In genomic region chr6:47812271-47812915, GRCm38 (mm10) we compare ENCODE assay signal across 8 mouse cellular contexts. TPM values are rescaled to one million over a fixed set of nuclear protein-coding genes. Genes with fewer than 3 reads are reported as not detected.
DNase-seq lines count a peak whose midpoint lies in the region; ATAC-seq and TF ChIP-seq lines count a peak whose summit lies in the region.

No protein-coding gene starts in this region.

- no peak for TF ChIP-seq CTCF in lung, embryonic 14.5 days (IDR thresholded peaks at IDR 0.05; ENCODE audit: low read depth)

- no peaks in the 10 kb centered on the region for H3K27me3 ChIP-seq in lung, embryonic 14.5 days (ENCODE audit: insufficient read depth, low read length)
- no peaks in the 10 kb centered on the region for H3K27me3 ChIP-seq in embryonic facial prominence, embryonic 11.5 days (ENCODE audit: control insufficient read depth, insufficient read depth, low read length)
- no peaks in the 10 kb centered on the region for H3K27me3 ChIP-seq in intestine, embryonic 14.5 days (replicated peaks; ENCODE audit: control insufficient read depth, insufficient read depth, low read length)
- no peaks in the 10 kb centered on the region for H3K27me3 ChIP-seq in neural tube, embryonic 14.5 days (ENCODE audit: control insufficient read depth, insufficient read depth, low read length)

- H3K4me3 ChIP-seq in lung, embryonic 14.5 days (ENCODE audit: low read depth, low read length), result peak overlapping the region; percentile 81
- H3K4me3 ChIP-seq in embryonic facial prominence, embryonic 11.5 days (ENCODE audit: low read depth, low read length), result peak overlapping the region; percentile 70
- H3K4me3 ChIP-seq in intestine, embryonic 14.5 days (ENCODE audit: low read depth, low read length), result peak overlapping the region; percentile 90
- peak overlapping the region; percentile 82 for H3K4me3 ChIP-seq in neural tube, embryonic 14.5 days (ENCODE audit: low read depth, low read length)

- peak overlapping the region; percentile 96 for H3K4me2 ChIP-seq in lung, embryonic 14.5 days
- H3K4me2 ChIP-seq in embryonic facial prominence, embryonic 11.5 days (ENCODE audit: low read depth, low read length), result peak overlapping the region; percentile 81
- H3K4me2 ChIP-seq in intestine, embryonic 14.5 days (ENCODE audit: low read length), result peak overlapping the region; percentile 94
- peak overlapping the region; percentile 86 for H3K4me2 ChIP-seq in neural tube, embryonic 14.5 days (ENCODE audit: low read depth, low read length)

- H3K9ac ChIP-seq in lung, embryonic 14.5 days, result peak overlapping the region; percentile 96
- peak overlapping the region; percentile 90 for H3K9ac ChIP-seq in embryonic facial prominence, embryonic 11.5 days (replicated peaks; ENCODE audit: low read length)
- H3K9ac ChIP-seq in intestine, embryonic 14.5 days (ENCODE audit: low read length), result peak overlapping the region; percentile 98
- peak overlapping the region; percentile 76 for H3K9ac ChIP-seq in neural tube, embryonic 14.5 days (replicated peaks; ENCODE audit: low read depth, low read length)

- peak overlapping the region; percentile 98 for H3K27ac ChIP-seq in lung, embryonic 14.5 days (ENCODE audit: low read depth)
- peak overlapping the region; percentile 86 for H3K27ac ChIP-seq in embryonic facial prominence, embryonic 11.5 days (replicated peaks; ENCODE audit: low read depth, low read length)
- H3K27ac ChIP-seq in intestine, embryonic 14.5 days (ENCODE audit: low read depth), result peak overlapping the region; percentile 96
- H3K27ac ChIP-seq in neural tube, embryonic 14.5 days (ENCODE audit: low read depth, low read length), result peak overlapping the region; percentile 90

- no peak for ATAC-seq in lung, embryonic 14.5 days (ENCODE audit: insufficient read depth)
- no peak for ATAC-seq in embryonic facial prominence, embryonic 11.5 days (replicated peaks; ENCODE audit: insufficient number of reproducible peaks, low FRiP score, low TSS enrichment, low read depth)
- no peak for ATAC-seq in intestine, embryonic 14.5 days (replicated peaks; ENCODE audit: low FRiP score, low TSS enrichment, low read depth)
- no peak for ATAC-seq in neural tube, embryonic 14.5 days (ENCODE audit: low read depth)

- WGBS in lung, embryonic 14.5 days, result under 1% methylated on average over 17 of the region's 17 CpGs
- WGBS in embryonic facial prominence, embryonic 11.5 days, result 1% methylated on average over 17 of the region's 17 CpGs
- under 1% methylated on average over 17 of the region's 17 CpGs for WGBS in intestine, embryonic 14.5 days
- WGBS in neural tube, embryonic 14.5 days, result 2% methylated on average over 17 of the region's 17 CpGs

- H3K4me1 ChIP-seq in lung, embryonic 14.5 days (ENCODE audit: insufficient read depth), result peaks cover 21% of the 10 kb centered on the region
- no peaks in the 10 kb centered on the region; the same call in 1 of the 2 replicates for H3K4me1 ChIP-seq in embryonic facial prominence, embryonic 11.5 days (ENCODE audit: control insufficient read depth, insufficient read depth, low read length)
- H3K4me1 ChIP-seq in intestine, embryonic 14.5 days (replicated peaks; ENCODE audit: control insufficient read depth, insufficient read depth, low read length), result peaks cover 29% of the 10 kb centered on the region
- H3K4me1 ChIP-seq in neural tube, embryonic 14.5 days (ENCODE audit: control insufficient read depth, insufficient read depth, low read length), result peaks cover 26% of the 10 kb centered on the region

- peaks cover 14% of the 10 kb centered on the region for H3K36me3 ChIP-seq in lung, embryonic 14.5 days (ENCODE audit: insufficient read depth)
- no peaks in the 10 kb centered on the region; the same call in 1 of the 2 replicates for H3K36me3 ChIP-seq in embryonic facial prominence, embryonic 11.5 days (replicated peaks; ENCODE audit: control insufficient read depth, insufficient read depth, low read depth, low read length)
- peaks cover 8% of the 10 kb centered on the region for H3K36me3 ChIP-seq in intestine, embryonic 14.5 days (ENCODE audit: control insufficient read depth, insufficient read depth, low read length)
- H3K36me3 ChIP-seq in neural tube, embryonic 14.5 days (ENCODE audit: control insufficient read depth, insufficient read depth, low read length), result 0 out of 2 replicates have a peak, but pooled peaks cover 4% of the 10 kb centered on the region

- peak; percentile 35 for DNase-seq in lung, embryonic 14.5 days
- DNase-seq in lung, postnatal 36 days, result no peak
- DNase-seq in embryonic facial prominence, embryonic 11.5 days (ENCODE audit: low spot score), result no peak
- DNase-seq in intestine, embryonic 14.5 days (ENCODE audit: low spot score), result no peak
- no peak for DNase-seq in ovary, postnatal 14 days (ENCODE audit: low spot score)
- no peak for DNase-seq in spleen, postnatal 14 days (ENCODE audit: low spot score in 2 of 2)
- no peak for DNase-seq in spleen, postnatal 4 days (ENCODE audit: low spot score in 2 of 2)

- no peaks in the 10 kb centered on the region for H3K9me3 ChIP-seq in lung, embryonic 14.5 days (ENCODE audit: low read depth, low read length)
- H3K9me3 ChIP-seq in embryonic facial prominence, embryonic 11.5 days (replicated peaks; ENCODE audit: control insufficient read depth, low read length), result no peaks in the 10 kb centered on the region
- no peaks in the 10 kb centered on the region for H3K9me3 ChIP-seq in intestine, embryonic 14.5 days (ENCODE audit: control insufficient read depth, low read length)
- H3K9me3 ChIP-seq in neural tube, embryonic 14.5 days (ENCODE audit: control insufficient read depth, low read length), result no peaks in the 10 kb centered on the region

RNA-seq across cellular contexts. Expression of gene Pdia4, which starts 0.8 kb away (rescaled TPM):
- 372 and 376 TPM in 2 replicates for polyA plus RNA-seq in lung, embryonic 14.5 days (2014; fragmentation: Nextera tagmentation; extraction: Ambion mirVana)
- 324 and 338 TPM in 2 replicates for polyA plus RNA-seq in embryonic facial prominence, embryonic 11.5 days (2014; fragmentation: Nextera tagmentation; extraction: Ambion mirVana)
- 266 and 279 TPM in 2 replicates for polyA plus RNA-seq in intestine, embryonic 14.5 days (2014; fragmentation: Nextera tagmentation; extraction: Ambion mirVana)
- 138 and 165 TPM in 2 replicates for polyA plus RNA-seq in neural tube, embryonic 14.5 days (2014; fragmentation: Nextera tagmentation; extraction: Ambion mirVana)

RNA-seq across cellular contexts. Expression of gene Zfp786, which starts 18.3 kb away (rescaled TPM):
- 4.3 and 5.4 TPM in 2 replicates for polyA plus RNA-seq in lung, embryonic 14.5 days (2014; fragmentation: Nextera tagmentation; extraction: Ambion mirVana)
- 5.5 and 5.9 TPM in 2 replicates for polyA plus RNA-seq in embryonic facial prominence, embryonic 11.5 days (2014; fragmentation: Nextera tagmentation; extraction: Ambion mirVana)
- polyA plus RNA-seq in intestine, embryonic 14.5 days (2014; fragmentation: Nextera tagmentation; extraction: Ambion mirVana), result 3.5 and 3.6 TPM in 2 replicates
- 17.7 and 18.4 TPM in 2 replicates for polyA plus RNA-seq in neural tube, embryonic 14.5 days (2014; fragmentation: Nextera tagmentation; extraction: Ambion mirVana)

RNA-seq across cellular contexts. Expression of gene Zfp398, which starts 23.1 kb away (rescaled TPM):
- 8.8 and 10.6 TPM in 2 replicates for polyA plus RNA-seq in lung, embryonic 14.5 days (2014; fragmentation: Nextera tagmentation; extraction: Ambion mirVana)
- polyA plus RNA-seq in embryonic facial prominence, embryonic 11.5 days (2014; fragmentation: Nextera tagmentation; extraction: Ambion mirVana), result 6.4 and 6.5 TPM in 2 replicates
- 8.5 and 9.0 TPM in 2 replicates for polyA plus RNA-seq in intestine, embryonic 14.5 days (2014; fragmentation: Nextera tagmentation; extraction: Ambion mirVana)
- polyA plus RNA-seq in neural tube, embryonic 14.5 days (2014; fragmentation: Nextera tagmentation; extraction: Ambion mirVana), result 20.1 and 23.1 TPM in 2 replicates
